Mouse (Mus musculus) frontal cortex, postnatal 14 days (tissue): ENCODE results near the gene Bbip1.

ENCODE experiments used
- DNase-seq, 2 experiments: peaks; one replicate each; pipeline ENCODE4 v3.0.0; 2022; ENCODE audit warnings: low spot score in 2 of 2

The Bbip1 gene

GRCm38 (mm10) chr19:53890781-53891251, 53.6 kb downstream of the Bbip1 start:
- DNase-seq = no peak

GRCm38 (mm10) chr19:53890274-53890673, 54.2 kb downstream of the Bbip1 start:
- DNase-seq = no peak

GRCm38 (mm10) chr19:53889555-53889954, 54.9 kb downstream of the Bbip1 start:
- no peak for DNase-seq

GRCm38 (mm10) chr19:53888331-53888730, 56.1 kb downstream of the Bbip1 start:
- no peak for DNase-seq

- no peak for DNase-seq
These were observed 56.6 kb downstream of the Bbip1 start for GRCm38 (mm10) chr19:53887822-53888221.

- DNase-seq = no peak
These were observed 57.7 kb downstream of the Bbip1 start for GRCm38 (mm10) chr19:53886576-53887370.

GRCm38 (mm10) chr19:53885450-53885849, 59.0 kb downstream of the Bbip1 start:
- no peak for DNase-seq

- DNase-seq = no peak
These were observed 62.6 kb downstream of the Bbip1 start for GRCm38 (mm10) chr19:53881786-53882185.

- DNase-seq = no peak
These were observed 64.0 kb downstream of the Bbip1 start for GRCm38 (mm10) chr19:53880460-53880859.
